ENCODE assay signal across 18 mouse cellular contexts in genomic region chr6:90635081-90635480, GRCm38 (mm10). TPM values are rescaled to one million over a fixed set of nuclear protein-coding genes. Genes with fewer than 3 reads are reported as not detected.
A peak's percentile ranks its signal among the peaks of the same experiment; 100 is the strongest.
DNase-seq lines count a peak whose midpoint lies in the region; ATAC-seq and TF ChIP-seq lines count a peak whose summit lies in the region.
"Had no signal": no experiment of that assay in that cellular context is flagged by ENCODE, and none has a peak within 500 bp of the region (broad histone marks: within the 10 kb centered on the region; RNA-seq: fewer than 3 reads in every experiment).

No protein-coding gene starts in this region.

- H3K9ac ChIP-seq in ES-Bruce4 (ENCODE audit: low read depth, poor library complexity, severe bottlenecking) (no peak overlapping the region), ES-E14 (ENCODE audit: insufficient read depth, low read depth, low read length, poor library complexity, severe bottlenecking) (no peak overlapping the region)
- H3K9ac ChIP-seq in forebrain, embryonic 15.5 days (replicated peaks) = no peak overlapping the region
- H3K9ac ChIP-seq: embryonic facial prominence, embryonic 12.5 days; forebrain, postnatal 0 days had no signal

- H3K27ac ChIP-seq in ES-Bruce4 (ENCODE audit: insufficient read depth, low read length) (peak overlapping the region; percentile 50; the same call in 1 of the 2 replicates), ES-E14 (ENCODE audit: insufficient read depth, low read depth, low read length, poor library complexity, severe bottlenecking) (no peak overlapping the region)
- H3K27ac ChIP-seq in forebrain, embryonic 15.5 days (replicated peaks) = no peak overlapping the region
- H3K27ac ChIP-seq: embryonic facial prominence, embryonic 10.5 days; embryonic facial prominence, embryonic 12.5 days had no signal

- 0 out of 2 replicates have a peak, but pooled peaks have one; percentile 48 for TF ChIP-seq EP300 in ES-Bruce4 (IDR thresholded peaks at IDR 0.05; ENCODE audit: insufficient read depth, low read depth, low read length)

- ATAC-seq in forebrain, embryonic 15.5 days (replicated peaks) = no peak
- ATAC-seq: forebrain, embryonic 14.5 days; forebrain, postnatal 0 days had no signal

- in situ Hi-C loops in ES-E14 (cut with MboI; ENCODE audit: low sequenced_read_pairs in 2 of 2, unreplicated experiment in 2 of 2) = no loop called here

- H3K27me3 ChIP-seq in ES-Bruce4 (ENCODE audit: control insufficient read depth, insufficient read depth, low read length, poor library complexity, severe bottlenecking) = no peaks in the 10 kb centered on the region
- H3K27me3 ChIP-seq in forebrain, embryonic 15.5 days = no peaks in the 10 kb centered on the region
- H3K27me3 ChIP-seq: embryonic facial prominence, embryonic 12.5 days had no signal

- DNase-seq in ES-E14 (ENCODE audit: low read depth, low spot score) (peak; percentile 40), ZHBTc4 (ENCODE audit: low read depth, low spot score) (peak; percentile 72)
- no peak for DNase-seq in cerebellum, postnatal 25 days
- DNase-seq in right cerebral cortex, postnatal 4 days = no peak
- DNase-seq: adrenal gland, adult 2 months; adrenal gland, postnatal 10 days; adrenal gland, postnatal 25 days; cerebellum, adult 11 months; cerebellum, adult 18-20 months; cerebellum, adult 8-10 months; cerebellum, adult 9-11 months; cerebellum, postnatal 14 days; forebrain, postnatal 0 days had no signal

- TF ChIP-seq POLR2A in ES-Bruce4 (IDR thresholded peaks at IDR 0.05; ENCODE audit: insufficient read depth, low read length) = no peak

- H3K36me3 ChIP-seq in ES-Bruce4 (ENCODE audit: control insufficient read depth, insufficient read depth, low read length, poor library complexity, severe bottlenecking) (no peaks in the 10 kb centered on the region), ES-E14 (ENCODE audit: control insufficient read depth, insufficient read depth, low read length, poor library complexity, severe bottlenecking) (no peaks in the 10 kb centered on the region)
- no peaks in the 10 kb centered on the region for H3K36me3 ChIP-seq in forebrain, embryonic 15.5 days
- H3K36me3 ChIP-seq: embryonic facial prominence, embryonic 10.5 days; embryonic facial prominence, embryonic 12.5 days had no signal

- TF ChIP-seq CTCF in ES-Bruce4 (IDR thresholded peaks at IDR 0.05; ENCODE audit: low read depth, low read length) = no peak

- no peak overlapping the region for H3K4me2 ChIP-seq in forebrain, embryonic 15.5 days (replicated peaks)
- H3K4me2 ChIP-seq: embryonic facial prominence, embryonic 12.5 days had no signal

- WGBS in forebrain, embryonic 15.5 days = 49% methylated on average over 4 of the region's 4 CpGs

- H3K9me3 ChIP-seq in ES-Bruce4 (replicated peaks; ENCODE audit: control insufficient read depth, insufficient read depth, low read length, poor library complexity, severe bottlenecking) (no peaks in the 10 kb centered on the region), ES-E14 (ENCODE audit: control insufficient read depth, insufficient read depth, low read depth, low read length) (no peaks in the 10 kb centered on the region)
- H3K9me3 ChIP-seq in forebrain, embryonic 15.5 days = no peaks in the 10 kb centered on the region
- H3K9me3 ChIP-seq: embryonic facial prominence, embryonic 10.5 days; embryonic facial prominence, embryonic 12.5 days had no signal

- H3K4me3 ChIP-seq in ES-Bruce4 (ENCODE audit: low read depth, low read length) = no peak overlapping the region
- H3K4me3 ChIP-seq in ES-E14 (ENCODE audit: insufficient read depth in 1 of 2, low read depth in 1 of 2, low read length in 2 of 2, poor library complexity in 1 of 2, severe bottlenecking in 1 of 2) = no peak overlapping the region
- H3K4me3 ChIP-seq in forebrain, embryonic 15.5 days = no peak overlapping the region
- H3K4me3 ChIP-seq: embryonic facial prominence, embryonic 10.5 days; embryonic facial prominence, embryonic 12.5 days had no signal

- H3K4me1 ChIP-seq in ES-Bruce4 (ENCODE audit: control insufficient read depth, insufficient read depth, low read length) (peaks cover 14% of the 10 kb centered on the region), ES-E14 (ENCODE audit: control insufficient read depth in 2 of 2, insufficient read depth in 2 of 2, low read length in 2 of 2, poor library complexity in 1 of 2) (peaks cover 1 to 16% of the 10 kb centered on the region in 2 experiments)
- no peaks in the 10 kb centered on the region for H3K4me1 ChIP-seq in forebrain, embryonic 15.5 days
- H3K4me1 ChIP-seq: embryonic facial prominence, embryonic 12.5 days had no signal

TF ChIP-seq in ES-E14, 5 proteins besides CTCF, POLR2A, EP300 and RAD21:
- TF ChIP-seq ZNF384 (IDR thresholded peaks at IDR 0.05; ENCODE audit: low read depth, low read length) = no peak
- TF ChIP-seq CHD2 (IDR thresholded peaks at IDR 0.05; ENCODE audit: low read depth, low read length) = no peak
- no peak for TF ChIP-seq HCFC1 (IDR thresholded peaks at IDR 0.05; ENCODE audit: borderline replicate concordance, insufficient read depth, low read length)
- no peak for TF ChIP-seq MAFK (IDR thresholded peaks at IDR 0.05; ENCODE audit: insufficient read depth, low read depth, low read length)
- TF ChIP-seq ZC3H11A (IDR thresholded peaks at IDR 0.05; ENCODE audit: borderline replicate concordance, low read depth, low read length) = no peak
TF ChIP-seq in ES-E14: peak in this region for 0.

RNA-seq across cellular contexts. Expression of gene Slc41a3, which starts 30.6 kb away (rescaled TPM):
- 1.8 and 2.2 TPM in 2 replicates for polyA plus RNA-seq in ES-Bruce4 (2011; ENCODE audit: insufficient read depth, insufficient read length, low read depth, missing spikeins)
- 3.2 and 4.0 TPM in 2 replicates for total RNA-seq in ES-E14 (2012; rRNA removed)
- polyA plus RNA-seq in forebrain, embryonic 15.5 days (2015; fragmentation: Nextera tagmentation; extraction: Ambion mirVana) = 2.3 and 2.5 TPM in 2 replicates

Comparison
In these comparisons a context has a peak if more than half of its experiments do, and no peak if none do; other contexts are left out.
1. DNase-seq: peak in ES-E14 (single experiment) and ZHBTc4 (single experiment); none in cerebellum, postnatal 25 days (0 of 2) and right cerebral cortex, postnatal 4 days (single experiment).